Mouse (Mus musculus): ENCODE results near the gene 5730522E02Rik.

5730522E02Rik gene

DNA sequence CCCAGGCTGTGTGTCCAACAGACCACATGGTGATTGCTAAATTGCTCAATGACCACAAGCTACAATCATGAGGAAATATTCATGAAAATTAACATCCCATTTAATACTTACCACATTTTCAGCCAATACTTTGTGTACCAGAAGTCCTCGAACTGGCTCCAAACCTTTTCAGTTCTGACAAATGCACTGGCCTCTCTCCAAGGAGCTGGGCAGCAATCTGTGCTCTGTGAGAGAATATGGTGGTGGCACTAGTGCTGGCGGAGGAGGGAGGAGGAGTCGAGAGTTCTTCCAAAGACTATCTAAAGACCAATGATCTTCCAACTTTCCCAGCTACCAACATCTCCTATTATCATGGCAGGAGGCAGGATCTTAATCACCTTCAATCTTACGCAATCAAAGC is 525.8 kb downstream of the 5730522E02Rik start:
- DNase-seq (ENCODE audit: low spot score in 2 of 2) = no peak

DNA sequence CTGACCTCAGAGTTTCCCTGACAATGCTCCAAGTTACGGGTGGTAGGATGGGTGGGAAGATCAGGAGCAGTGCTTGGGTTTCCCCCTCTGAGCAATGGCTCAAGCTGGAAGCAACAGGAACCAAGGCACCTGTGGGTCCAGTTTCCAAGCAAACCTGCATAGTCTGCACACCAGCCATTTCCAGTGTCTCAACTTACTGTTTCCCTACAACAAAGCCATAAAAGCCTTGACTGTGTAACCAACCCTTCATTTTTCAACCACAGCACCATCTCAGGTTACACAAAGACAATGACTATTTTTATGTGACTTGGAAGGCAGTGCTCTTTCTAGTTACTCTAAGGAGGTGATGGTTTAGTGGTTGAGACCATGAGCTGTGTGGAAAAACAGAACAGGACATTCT is 530.7 kb downstream of the 5730522E02Rik start:
- no peak for DNase-seq (ENCODE audit: low spot score in 2 of 2)

DNA sequence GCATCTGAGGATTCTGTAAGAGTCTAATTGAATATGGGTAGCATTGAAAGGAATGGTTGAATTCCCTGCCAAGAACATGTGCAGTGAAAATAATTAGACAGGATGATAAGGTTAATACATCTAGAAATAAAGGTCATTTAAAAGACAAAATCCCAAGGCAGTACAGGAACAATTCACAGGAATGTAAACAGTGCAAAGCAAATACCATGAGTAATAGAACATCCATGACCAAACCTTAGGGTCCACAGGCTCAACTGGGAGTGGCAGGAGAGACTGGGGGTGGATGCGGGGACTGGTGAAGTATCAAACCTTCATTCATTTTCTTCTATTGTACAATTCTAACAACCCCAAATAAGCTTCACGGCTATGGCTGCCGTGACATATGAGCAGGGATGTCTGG is 536.4 kb downstream of the 5730522E02Rik start:
- DNase-seq (ENCODE audit: low spot score in 2 of 2) = no peak

DNA sequence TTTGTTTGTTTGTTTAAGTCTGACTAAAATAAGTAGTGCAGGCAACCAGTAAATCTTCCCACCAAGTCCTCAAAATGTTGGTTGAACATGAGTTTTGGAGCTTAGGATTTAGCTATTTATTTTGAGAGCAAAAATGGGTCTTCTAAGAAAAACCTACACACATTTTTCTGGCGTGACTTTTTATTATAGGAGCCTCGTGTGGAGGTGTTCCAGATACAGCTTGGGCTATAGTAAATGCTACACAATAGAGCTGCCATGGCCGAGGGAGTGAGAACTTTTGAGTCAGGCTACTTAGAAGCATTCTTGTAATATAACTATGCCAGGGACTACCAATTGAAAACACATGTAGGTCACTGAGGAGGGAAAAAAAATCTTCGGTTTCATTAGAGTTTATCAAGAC is 540.5 kb downstream of the 5730522E02Rik start:
- no peak for DNase-seq (ENCODE audit: low spot score in 2 of 2)

DNA sequence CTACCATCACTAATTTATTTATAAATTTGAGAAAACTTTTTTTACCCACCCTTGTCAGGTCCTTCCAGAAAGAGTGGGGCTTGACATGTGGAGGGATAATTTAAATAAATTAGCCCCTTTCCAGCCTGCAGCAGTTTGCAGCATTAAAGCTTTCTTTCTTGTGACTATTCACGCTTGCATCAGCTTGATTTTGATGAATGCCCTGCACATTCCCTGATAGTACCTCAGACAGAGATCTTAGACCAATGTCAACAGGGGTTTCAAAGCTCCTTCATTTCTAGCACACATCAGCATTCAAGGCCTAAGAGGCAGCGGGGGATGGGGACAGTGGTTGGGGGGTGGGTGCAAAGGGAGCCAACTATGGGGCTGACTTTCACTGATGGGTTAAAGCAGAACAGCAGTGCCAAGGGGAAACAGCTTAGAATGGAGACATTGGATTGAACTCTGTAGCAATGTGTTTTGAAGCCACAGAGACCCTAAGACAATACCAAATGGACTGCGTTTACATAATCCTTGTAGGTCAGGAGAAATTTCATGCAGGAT is 545.9 kb downstream of the 5730522E02Rik start:
- no peak for DNase-seq (ENCODE audit: low spot score in 2 of 2)

DNA sequence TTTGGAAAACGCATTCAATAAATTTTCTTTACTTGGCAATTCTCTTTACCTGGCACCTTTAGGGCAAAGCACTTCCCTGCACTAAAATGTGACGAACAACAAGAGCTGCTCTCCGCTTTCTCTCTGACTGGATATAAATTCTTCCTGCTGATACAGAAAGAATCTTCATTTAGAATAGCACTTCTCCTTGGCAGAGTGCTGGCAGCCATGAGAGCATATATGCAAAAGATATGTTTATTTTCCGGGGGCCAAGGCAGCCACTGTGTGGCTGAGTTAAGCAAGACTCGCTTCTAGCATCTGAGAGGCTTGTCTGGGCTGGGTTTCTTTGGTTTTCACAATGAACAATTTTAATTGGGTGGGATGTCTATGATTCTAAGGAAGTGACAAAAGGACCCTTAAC is 564.3 kb downstream of the 5730522E02Rik start:
- no peak for DNase-seq (ENCODE audit: low spot score in 2 of 2)

DNA sequence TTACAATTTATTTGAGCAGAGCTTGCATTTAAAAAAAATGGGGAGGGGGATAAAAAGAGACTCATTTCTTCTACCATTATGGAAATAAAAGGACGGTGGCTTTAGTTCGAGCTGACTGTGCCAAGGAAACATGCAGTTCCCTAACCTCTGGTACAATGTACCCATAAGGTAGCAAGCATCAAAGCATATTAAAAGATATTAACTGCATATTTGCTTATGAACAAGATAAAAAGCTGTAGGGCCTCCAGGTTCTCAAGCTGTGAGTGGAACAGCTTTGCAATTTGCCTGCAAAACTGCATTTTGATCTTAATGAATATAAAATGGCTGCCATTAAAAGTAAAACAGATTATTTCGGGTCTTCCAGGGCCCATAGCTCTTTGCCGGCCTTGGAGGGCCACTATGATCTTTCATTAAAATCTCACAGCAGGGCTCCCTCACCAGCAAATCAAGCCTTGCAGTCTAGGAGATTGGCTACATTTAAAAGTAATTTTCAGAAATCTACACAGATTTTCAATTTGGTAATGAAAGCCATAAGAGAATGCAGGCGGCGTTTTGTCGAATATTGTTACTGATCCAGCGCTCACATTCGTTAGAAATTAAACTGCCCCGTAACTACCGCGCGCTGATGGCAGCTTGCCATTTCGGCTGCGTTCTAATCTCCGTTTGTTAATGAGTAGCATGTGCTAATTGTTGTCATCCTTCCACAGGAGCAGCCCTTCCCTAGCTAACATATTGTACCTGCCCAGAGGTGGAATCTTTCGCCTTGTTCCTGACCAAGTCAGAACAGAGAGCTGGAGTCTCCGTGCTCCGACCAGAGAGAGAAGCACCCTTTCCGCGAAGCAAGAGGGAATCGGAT is 565.6 kb downstream of the 5730522E02Rik start:
- no peak for DNase-seq (ENCODE audit: low spot score in 2 of 2)

DNA sequence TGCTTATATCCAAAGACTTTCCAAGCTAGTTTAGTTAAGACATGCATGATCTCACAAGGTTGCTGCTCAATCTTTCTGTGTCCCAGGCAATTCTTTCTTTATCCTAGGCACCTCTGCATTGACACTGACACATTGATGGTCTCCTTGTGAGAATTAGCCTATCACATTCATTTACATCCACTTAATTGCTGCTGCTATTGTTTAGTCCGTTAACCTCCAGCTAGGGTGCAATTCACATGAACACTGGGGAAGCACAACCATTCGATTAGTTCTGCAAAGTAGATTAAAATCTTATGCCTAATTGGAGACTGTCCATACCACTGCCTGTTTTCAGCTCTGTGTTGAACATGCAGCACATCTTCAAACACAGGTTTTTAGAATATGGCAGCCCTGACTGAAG is 603.7 kb downstream of the 5730522E02Rik start:
- no peak for DNase-seq (ENCODE audit: low spot score in 2 of 2)

DNA sequence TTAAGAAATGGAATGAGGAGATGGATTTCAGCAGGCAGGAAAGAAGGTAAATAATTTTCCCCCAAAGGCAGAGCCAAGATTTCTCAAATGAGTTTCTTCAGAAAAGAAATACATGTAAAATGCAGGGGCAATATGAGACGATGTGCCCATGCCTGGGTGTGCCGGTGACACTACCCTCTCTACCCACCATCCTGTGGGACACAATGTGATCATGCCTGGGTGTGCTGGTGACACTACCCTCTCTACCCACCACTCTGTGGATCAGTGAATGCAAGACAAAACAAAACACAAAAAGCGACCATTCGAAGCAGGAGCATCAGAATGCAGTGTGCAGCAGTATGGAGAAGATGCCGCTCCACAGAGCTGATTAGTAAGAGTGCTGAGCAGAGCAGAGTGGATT is 610.5 kb downstream of the 5730522E02Rik start:
- DNase-seq (ENCODE audit: low spot score in 2 of 2) = no peak

DNA sequence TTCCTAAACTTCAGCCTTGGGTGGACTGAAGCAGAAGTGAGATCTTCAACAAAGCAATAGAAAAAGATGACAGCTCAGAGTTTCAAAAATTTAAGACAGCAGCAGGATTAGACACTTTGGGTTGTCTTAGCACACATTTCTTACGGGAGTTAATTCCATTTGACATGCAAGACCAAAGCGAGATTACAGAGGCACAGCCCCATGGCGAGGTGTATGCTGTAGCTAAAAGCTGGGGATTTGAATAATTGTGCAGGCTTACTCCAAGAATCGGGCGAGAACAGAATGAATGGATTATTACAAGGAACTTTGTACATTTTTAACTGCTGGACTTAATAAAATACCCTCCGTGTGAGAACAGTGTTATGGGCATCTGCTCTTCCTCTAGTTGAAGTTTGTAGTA is 615.3 kb downstream of the 5730522E02Rik start:
- DNase-seq (ENCODE audit: low spot score in 2 of 2) = no peak

DNA sequence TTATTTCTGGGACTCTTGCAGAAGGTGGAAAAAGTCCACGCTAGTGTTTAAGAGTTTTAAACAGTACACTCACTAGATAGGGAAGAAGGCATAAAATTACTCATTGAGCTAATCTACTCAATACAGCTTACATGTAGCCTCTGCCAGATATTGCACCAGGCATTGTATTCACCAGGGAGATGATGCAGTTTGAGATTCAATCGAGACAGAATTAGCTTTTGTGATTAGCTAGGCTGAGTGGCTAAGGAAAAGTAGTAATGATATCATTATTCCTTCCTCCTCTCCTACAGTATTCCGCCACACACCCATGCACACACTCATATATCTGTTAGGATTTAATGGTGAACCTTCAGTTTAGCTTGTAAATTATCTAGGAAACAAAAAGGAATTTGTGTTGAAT is 615.8 kb downstream of the 5730522E02Rik start:
- no peak for DNase-seq (ENCODE audit: low spot score in 2 of 2)

DNA sequence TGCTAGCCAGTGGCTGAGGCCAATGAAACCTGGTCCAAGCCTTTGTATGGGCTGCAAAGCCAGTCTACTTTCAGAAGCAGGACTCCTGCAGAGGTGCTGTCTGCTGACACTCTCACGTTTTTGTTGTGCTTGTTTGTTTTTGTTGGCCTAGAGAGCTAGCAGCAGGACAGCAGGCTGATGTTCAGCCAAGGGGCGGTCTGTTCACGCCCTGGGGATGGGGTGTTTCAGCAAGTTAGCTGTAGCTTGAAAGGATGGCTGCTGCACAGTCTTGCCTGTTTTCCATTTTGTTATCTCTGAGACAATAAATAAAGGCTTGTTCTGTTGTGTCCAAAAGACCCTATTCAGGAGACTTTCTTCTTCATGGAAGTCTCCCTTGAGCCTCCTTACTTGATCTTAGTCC is 618.3 kb downstream of the 5730522E02Rik start:
- DNase-seq (ENCODE audit: low spot score in 2 of 2) = no peak

DNA sequence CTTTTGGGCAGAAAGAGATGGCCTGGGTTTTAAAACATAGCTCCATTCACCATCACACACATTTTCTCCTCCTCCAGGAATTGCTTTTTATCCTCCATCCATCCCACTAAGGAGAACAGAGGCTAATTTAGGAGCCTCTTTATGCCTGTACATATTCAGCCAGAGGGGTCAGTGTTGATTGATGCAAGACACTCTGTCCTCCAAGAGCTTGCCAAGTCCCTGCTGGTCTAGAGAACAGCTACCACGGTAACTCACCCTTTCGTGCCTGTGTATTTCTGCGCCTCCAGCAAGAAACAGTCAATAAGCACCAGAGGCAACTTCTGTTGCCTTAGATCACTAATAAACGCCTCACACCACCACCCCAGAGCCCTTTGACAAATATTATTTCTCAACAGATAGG is 620.3 kb downstream of the 5730522E02Rik start:
- DNase-seq (ENCODE audit: low spot score in 2 of 2) = no peak

DNA sequence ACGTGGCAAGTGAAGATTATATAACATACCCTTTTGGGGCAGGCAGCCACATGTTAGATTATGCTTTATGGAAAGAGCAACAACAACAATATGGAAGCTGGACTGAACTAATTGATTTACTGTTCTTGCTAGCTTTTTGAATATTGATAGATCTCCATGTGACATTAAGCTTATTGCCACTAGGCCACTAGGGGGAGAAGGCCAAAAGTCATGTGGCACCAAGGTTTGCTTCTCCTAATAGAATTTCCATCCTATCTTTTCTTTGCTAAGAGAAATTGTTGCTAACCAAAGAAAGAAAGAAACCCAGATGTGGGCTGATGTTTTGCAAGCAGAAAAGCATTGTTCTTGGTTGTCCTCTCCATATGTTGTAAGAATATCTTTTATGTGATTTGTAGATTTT is 621.1 kb downstream of the 5730522E02Rik start:
- DNase-seq (ENCODE audit: low spot score in 2 of 2) = no peak

DNA sequence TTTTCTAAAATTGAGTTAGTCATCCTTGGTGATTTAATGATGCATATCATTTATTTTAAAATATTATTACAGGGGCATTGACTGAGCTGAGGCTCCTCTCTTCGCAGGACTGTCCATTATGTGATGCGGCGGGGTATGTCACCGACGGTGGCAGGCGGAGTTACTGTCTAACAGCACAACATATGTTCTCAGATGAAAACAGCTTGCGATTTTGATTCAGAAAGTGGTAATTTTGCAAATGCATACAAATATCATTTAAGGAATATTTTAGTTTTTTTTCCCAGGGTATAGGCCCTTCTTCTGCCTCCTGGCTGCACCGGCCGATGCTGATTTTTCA is 636.5 kb downstream of the 5730522E02Rik start:
- no peak for DNase-seq (ENCODE audit: low spot score in 2 of 2)

DNA sequence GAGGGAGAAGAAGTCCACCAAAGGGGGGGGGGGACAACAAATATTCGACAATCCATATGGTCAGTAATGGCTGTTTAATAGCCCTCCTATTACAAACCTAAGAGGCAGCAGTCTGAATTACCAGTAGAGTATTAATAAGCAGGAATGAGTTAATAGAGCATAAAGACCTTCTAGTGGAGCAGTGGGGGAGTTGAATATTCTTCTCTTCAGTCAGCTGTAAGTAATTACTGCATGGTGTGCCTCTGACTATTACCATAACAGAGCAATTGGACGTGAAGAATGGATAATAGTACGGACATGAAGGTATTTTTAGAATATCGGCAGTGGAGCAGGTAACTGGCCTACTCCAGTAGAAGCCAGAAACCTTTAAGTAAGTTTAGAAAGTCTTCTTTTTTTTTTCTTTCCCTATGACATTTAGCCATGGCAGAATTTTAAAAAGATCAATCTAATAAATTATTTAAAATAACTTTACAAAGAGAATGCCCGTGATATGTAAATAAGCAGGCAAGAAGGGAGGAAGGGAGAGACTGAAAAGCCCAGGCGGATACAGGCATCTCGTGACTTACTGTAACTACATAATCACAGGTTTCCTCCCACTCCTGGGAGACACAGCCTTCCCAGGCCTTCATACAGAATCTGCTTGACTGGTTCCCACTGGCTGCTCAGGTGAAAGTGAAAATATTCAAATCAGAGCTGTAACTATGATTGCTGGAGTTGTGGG is 637.0 kb downstream of the 5730522E02Rik start:
- no peak for DNase-seq (ENCODE audit: low spot score in 2 of 2)

DNA sequence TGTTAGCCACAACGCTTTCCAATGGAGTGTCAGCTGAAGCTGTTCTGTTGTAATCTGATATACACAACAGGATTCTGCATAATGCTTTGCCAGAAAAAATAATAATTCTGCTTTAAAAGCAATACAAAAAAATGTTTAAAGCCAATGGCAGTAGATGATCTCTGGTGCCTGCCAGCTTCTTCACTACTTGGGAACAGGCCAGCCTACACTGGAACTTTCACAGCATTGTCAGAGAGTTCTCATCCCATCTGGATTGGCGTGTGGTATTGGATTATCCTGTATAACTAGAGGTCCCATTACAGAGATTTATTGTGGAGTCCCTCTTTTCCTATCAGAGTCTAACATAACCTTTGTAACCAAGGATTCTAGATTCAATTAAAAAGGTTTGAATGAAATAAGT is 639.2 kb downstream of the 5730522E02Rik start:
- DNase-seq (ENCODE audit: low spot score in 2 of 2) = no peak
